25 mouse cellular contexts compared by ENCODE assay signal in genomic region chr9:59512381-59512780, GRCm38 (mm10). TPM values are rescaled to one million over a fixed set of nuclear protein-coding genes. Genes with fewer than 3 reads are reported as not detected.
"Had no signal": no experiment of that assay in that cellular context is flagged by ENCODE, and none has a peak within 500 bp of the region (broad histone marks: within the 10 kb centered on the region; RNA-seq: fewer than 3 reads in every experiment).

No protein-coding gene starts in this region.

- H3K27ac ChIP-seq: kidney, postnatal 0 days; limb, embryonic 10.5 days; limb, embryonic 13.5 days; liver, embryonic 12.5 days; liver, embryonic 15.5 days; lung, embryonic 15.5 days; midbrain, embryonic 10.5 days; midbrain, embryonic 13.5 days; neural tube, embryonic 12.5 days; neural tube, embryonic 15.5 days; stomach, postnatal 0 days had no signal

- H3K9ac ChIP-seq: limb, embryonic 13.5 days; liver, embryonic 12.5 days; liver, embryonic 15.5 days; lung, embryonic 15.5 days; midbrain, embryonic 13.5 days; neural tube, embryonic 12.5 days; neural tube, embryonic 15.5 days had no signal

- ATAC-seq: liver, embryonic 12.5 days; midbrain, embryonic 13.5 days had no signal

- H3K4me1 ChIP-seq: liver, embryonic 12.5 days; liver, embryonic 15.5 days; lung, embryonic 15.5 days; midbrain, embryonic 10.5 days; midbrain, embryonic 13.5 days; neural tube, embryonic 12.5 days; neural tube, embryonic 15.5 days had no signal

- H3K4me3 ChIP-seq: limb, embryonic 10.5 days; limb, embryonic 13.5 days; liver, embryonic 12.5 days; liver, embryonic 15.5 days; lung, embryonic 15.5 days; megakaryocyte, embryonic 14.5 days; midbrain, embryonic 10.5 days; midbrain, embryonic 13.5 days; neural tube, embryonic 12.5 days; neural tube, embryonic 15.5 days had no signal

- H3K36me3 ChIP-seq: limb, embryonic 10.5 days; limb, embryonic 13.5 days; liver, embryonic 12.5 days; liver, embryonic 15.5 days; lung, embryonic 15.5 days; midbrain, embryonic 10.5 days; midbrain, embryonic 13.5 days; neural tube, embryonic 12.5 days; neural tube, embryonic 15.5 days had no signal

- H3K27me3 ChIP-seq: limb, embryonic 13.5 days; liver, embryonic 12.5 days; lung, embryonic 15.5 days; midbrain, embryonic 13.5 days; neural tube, embryonic 12.5 days; neural tube, embryonic 15.5 days had no signal

- DNase-seq: kidney, adult 2 months; kidney, postnatal 4 days; liver; lung, adult 18-20 months; lung, postnatal 10 days; lung, postnatal 36 days; right cerebral cortex, adult 18-20 months; right cerebral cortex, postnatal 14 days; right cerebral cortex, postnatal 4 days; thymus, adult 2 months; thymus, postnatal 14 days; thymus, postnatal 4 days had no signal

- H3K4me2 ChIP-seq: limb, embryonic 13.5 days; liver, embryonic 12.5 days; liver, embryonic 15.5 days; lung, embryonic 15.5 days; midbrain, embryonic 13.5 days; neural tube, embryonic 12.5 days; neural tube, embryonic 15.5 days had no signal

- H3K9me3 ChIP-seq: limb, embryonic 10.5 days; limb, embryonic 13.5 days; liver, embryonic 12.5 days; liver, embryonic 15.5 days; lung, embryonic 15.5 days; midbrain, embryonic 10.5 days; midbrain, embryonic 13.5 days; neural tube, embryonic 12.5 days; neural tube, embryonic 15.5 days had no signal

RNA-seq across cellular contexts. Expression of gene Tmem202, which starts 27.3 kb away (rescaled TPM):
- polyA plus RNA-seq: kidney, adult 2 months; kidney, embryonic 14.5 days; limb, embryonic 10.5 days; liver, embryonic 12.5 days; lung, embryonic 15.5 days; neural tube, embryonic 12.5 days had no signal
